Comparison of ENCODE assay signal across 8 mouse cellular contexts in the genomic region with DNA sequence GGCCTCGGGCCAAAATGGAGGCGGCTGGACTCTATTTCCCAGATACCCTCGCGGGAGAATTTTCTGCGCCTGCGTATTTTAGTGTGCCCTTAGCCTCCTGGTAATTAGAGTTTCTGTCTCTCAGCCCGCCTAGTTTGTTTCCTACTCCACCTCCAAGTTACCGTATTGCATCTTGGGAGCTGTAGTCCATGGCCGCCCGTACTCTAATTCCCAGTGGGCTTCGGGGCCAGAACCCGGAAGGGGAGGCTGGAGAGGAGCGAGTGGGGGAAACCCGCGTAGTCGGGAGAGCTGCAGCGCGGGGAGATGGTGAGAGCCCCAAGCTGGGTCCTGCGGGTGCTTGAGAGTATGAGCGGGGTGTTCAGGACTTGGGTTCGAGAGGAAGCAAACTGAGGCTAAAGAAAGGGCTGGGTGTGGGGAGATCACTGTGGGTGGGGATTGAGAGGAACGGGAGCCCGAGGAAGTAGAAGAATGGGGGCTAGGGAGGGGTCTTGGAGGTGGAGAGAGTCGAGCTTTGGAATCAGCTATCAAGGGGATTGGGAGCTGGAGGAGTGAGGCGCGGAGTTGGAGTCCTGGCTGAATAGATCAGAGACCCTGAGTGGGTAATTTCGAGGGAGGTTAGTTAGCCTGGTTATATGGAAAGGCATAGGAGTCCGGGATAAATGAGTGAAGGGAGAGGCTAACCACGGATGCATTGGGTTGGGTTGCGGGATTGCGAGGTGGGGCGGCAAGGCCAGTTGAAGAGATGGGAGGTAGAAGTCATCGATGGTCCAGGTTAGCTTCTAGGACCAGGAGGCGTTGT. TPM values are rescaled to one million over a fixed set of nuclear protein-coding genes. Genes with fewer than 3 reads are reported as not detected.
DNase-seq lines count a peak whose midpoint lies in the region; ATAC-seq and TF ChIP-seq lines count a peak whose summit lies in the region.

A gene (plus strand): TSS at position 229 of the 799 bp plus-strand sequence.

- peaks cover 2 to 9% of the 10 kb centered on the region in 2 experiments; a peak in 3 of 4 replicates for H3K4me1 ChIP-seq in MEL (ENCODE audit: control insufficient read depth in 1 of 2, insufficient read depth in 2 of 2, low read length in 2 of 2)
- peaks cover 4% of the 10 kb centered on the region; the same call in 1 of the 2 replicates for H3K4me1 ChIP-seq in cerebellum, adult 2 months (ENCODE audit: control insufficient read depth, insufficient read depth, low read length)
- peaks cover 8% of the 10 kb centered on the region; the same call in 1 of the 2 replicates for H3K4me1 ChIP-seq in forebrain, postnatal 0 days (ENCODE audit: insufficient read depth)
- peaks cover 23% of the 10 kb centered on the region for H3K4me1 ChIP-seq in lung, embryonic 15.5 days

- peak; percentile 98 for DNase-seq in MEL (ENCODE audit: low read depth, low spot score)
- DNase-seq in cerebellum, adult 2 months: peak; percentile 91 to 96
- peak; percentile 98 for DNase-seq in forebrain, postnatal 0 days
- DNase-seq in heart, postnatal 4 days: peak; percentile 92
- DNase-seq in layer of hippocampus, adult 8-10 months (ENCODE audit: low spot score in 2 of 2): peak; percentile 94 to 96
- peak; percentile 93 for DNase-seq in ovary, adult 18-20 months (ENCODE audit: low spot score)
- peak; percentile 97 for DNase-seq in thymus, postnatal 0 days (ENCODE audit: low spot score)

- peaks cover 0 to 11% of the 10 kb centered on the region in 2 experiments; a peak in 2 of 4 replicates for H3K36me3 ChIP-seq in MEL (ENCODE audit: control insufficient read depth in 1 of 2, insufficient read depth in 2 of 2, low read length in 2 of 2)
- H3K36me3 ChIP-seq in forebrain, postnatal 0 days (ENCODE audit: insufficient read depth): no peaks in the 10 kb centered on the region
- no peaks in the 10 kb centered on the region for H3K36me3 ChIP-seq in lung, embryonic 15.5 days

- H3K4me3 ChIP-seq in MEL (ENCODE audit: control insufficient read depth in 1 of 2, insufficient read depth in 1 of 2, low read depth in 2 of 2, low read length in 2 of 2): peak within 1 kb of the TSS; percentile 62 to 88
- H3K4me3 ChIP-seq in cerebellum, adult 2 months (replicated peaks; ENCODE audit: insufficient read depth, low read depth, low read length): peak within 1 kb of the TSS; percentile 92
- peak within 1 kb of the TSS; percentile 75 for H3K4me3 ChIP-seq in forebrain, postnatal 0 days (ENCODE audit: low read depth, low read length)
- peak within 1 kb of the TSS; percentile 72 for H3K4me3 ChIP-seq in lung, embryonic 15.5 days

- H3K9ac ChIP-seq in MEL (ENCODE audit: control insufficient read depth, low read depth, low read length, poor library complexity, severe bottlenecking): peak within 1 kb of the TSS; percentile 87
- peak within 1 kb of the TSS; percentile 75 for H3K9ac ChIP-seq in forebrain, postnatal 0 days
- H3K9ac ChIP-seq in lung, embryonic 15.5 days: peak within 1 kb of the TSS; percentile 73

- TF ChIP-seq EP300 in MEL (IDR thresholded peaks at IDR 0.05; ENCODE audit: low read depth in 1 of 2, low read length in 2 of 2): no peak

- peak within 1 kb of the TSS; percentile 73 for H3K4me2 ChIP-seq in forebrain, postnatal 0 days (ENCODE audit: low read depth)
- peak within 1 kb of the TSS; percentile 86 for H3K4me2 ChIP-seq in lung, embryonic 15.5 days

- WGBS in cerebellum, adult 2 months: 2% methylated on average over 34 of the region's 34 CpGs
- WGBS in forebrain, postnatal 0 days: 4% methylated on average over 34 of the region's 34 CpGs
- 1% methylated on average over 34 of the region's 34 CpGs for WGBS in lung, embryonic 15.5 days

- no peak for TF ChIP-seq CTCF in MEL (IDR thresholded peaks at IDR 0.05 in 2 of 3, conservative IDR thresholded peaks at IDR 0.05 in 1 of 3; ENCODE audit: control insufficient read depth in 1 of 3, insufficient read depth in 1 of 3, low read depth in 2 of 3, low read length in 3 of 3, poor library complexity in 1 of 3, severe bottlenecking in 1 of 3)
- no peak for TF ChIP-seq CTCF in cerebellum, adult 2 months (IDR thresholded peaks at IDR 0.05; ENCODE audit: borderline replicate concordance, insufficient read depth, low read depth, low read length)
- TF ChIP-seq CTCF in forebrain, postnatal 0 days (IDR thresholded peaks at IDR 0.05; ENCODE audit: low read depth): no peak

- peak; percentile 74 to 97 for TF ChIP-seq POLR2A in MEL (IDR thresholded peaks at IDR 0.05; ENCODE audit: control insufficient read depth in 1 of 2, insufficient read depth in 1 of 2, low read depth in 1 of 2, low read length in 2 of 2, poor library complexity in 1 of 2)
- peak; percentile 92; the same call in 1 of the 2 replicates for TF ChIP-seq POLR2A in cerebellum, adult 2 months (IDR thresholded peaks at IDR 0.05; ENCODE audit: borderline replicate concordance, insufficient read depth, low read length)

- peaks cover 16% of the 10 kb centered on the region for H3K79me2 ChIP-seq in MEL (ENCODE audit: control insufficient read depth, insufficient read depth, low read length, poor library complexity)

- no peaks in the 10 kb centered on the region for H3K27me3 ChIP-seq in MEL (ENCODE audit: control insufficient read depth in 1 of 2, insufficient read depth in 2 of 2, low read length in 2 of 2)
- H3K27me3 ChIP-seq in cerebellum, adult 2 months (ENCODE audit: control insufficient read depth, insufficient read depth, low read length): no peaks in the 10 kb centered on the region
- no peaks in the 10 kb centered on the region for H3K27me3 ChIP-seq in forebrain, postnatal 0 days (ENCODE audit: insufficient read depth, low read length)
- H3K27me3 ChIP-seq in lung, embryonic 15.5 days: no peaks in the 10 kb centered on the region; the same call in 1 of the 2 replicates

- H3K9me3 ChIP-seq in MEL (replicated peaks; ENCODE audit: insufficient read depth, low read length): no peaks in the 10 kb centered on the region
- H3K9me3 ChIP-seq in forebrain, postnatal 0 days (ENCODE audit: low read length): no peaks in the 10 kb centered on the region
- H3K9me3 ChIP-seq in lung, embryonic 15.5 days: no peaks in the 10 kb centered on the region; the same call in 1 of the 2 replicates

- peak within 1 kb of the TSS; percentile 26 for H3K27ac ChIP-seq in MEL (ENCODE audit: control insufficient read depth, low read depth, low read length)
- no peak within 1 kb of the TSS for H3K27ac ChIP-seq in cerebellum, adult 2 months (ENCODE audit: insufficient read depth, low read length)
- peak within 1 kb of the TSS; percentile 78 for H3K27ac ChIP-seq in forebrain, postnatal 0 days (ENCODE audit: low read depth, low read length)
- H3K27ac ChIP-seq in lung, embryonic 15.5 days: no peak within 1 kb of the TSS

- TF ChIP-seq RAD21 in MEL (IDR thresholded peaks at IDR 0.05; ENCODE audit: low read depth, low read length): no peak

- peak; percentile 97 for ATAC-seq in forebrain, postnatal 0 days
- ATAC-seq in lung, embryonic 15.5 days (ENCODE audit: borderline replicate concordance, extremely low read depth, low FRiP score, low TSS enrichment): peak; percentile 96

TF ChIP-seq in MEL, 35 proteins besides CTCF, POLR2A, EP300 and RAD21 (continues in another document):
- TF ChIP-seq MAX (IDR thresholded peaks at IDR 0.05; ENCODE audit: low read length) (no peak), KAT2A (conservative IDR thresholded peaks at IDR 0.05; ENCODE audit: low read depth, low read length) (peak; percentile 98), CHD1 (IDR thresholded peaks at IDR 0.05; ENCODE audit: low read depth, low read length) (no peak), TBP (IDR thresholded peaks at IDR 0.05; ENCODE audit: low read depth, low read length) (0 out of 2 replicates have a peak, but pooled peaks have one; percentile 23), UBTF (IDR thresholded peaks at IDR 0.05; ENCODE audit: borderline replicate concordance, insufficient read depth, low read depth, low read length) (no peak), USF2 (IDR thresholded peaks at IDR 0.05; ENCODE audit: borderline replicate concordance in 1 of 2, insufficient read depth in 1 of 2, low read depth in 1 of 2, low read length in 2 of 2) (no peak), ZMIZ1 (IDR thresholded peaks at IDR 0.05; ENCODE audit: low read depth, low read length) (peak; percentile 87), RCOR1 (IDR thresholded peaks at IDR 0.05; ENCODE audit: low read depth, low read length) (no peak), MAFK (IDR thresholded peaks at IDR 0.05; ENCODE audit: borderline replicate concordance, low read depth, low read length) (no peak), JUND (IDR thresholded peaks at IDR 0.05; ENCODE audit: low read depth, low read length) (no peak), USF1 (IDR thresholded peaks at IDR 0.05; ENCODE audit: low read depth, low read length) (no peak), CHD2 (IDR thresholded peaks at IDR 0.05; ENCODE audit: low read length) (no peak), BHLHE40 (IDR thresholded peaks at IDR 0.05; ENCODE audit: borderline replicate concordance, low read depth, low read length) (no peak), HCFC1 (IDR thresholded peaks at IDR 0.05; ENCODE audit: low read depth, low read length) (peak; percentile 98), MYB (IDR thresholded peaks at IDR 0.05; ENCODE audit: low read depth, low read length) (no peak), GATA1 (IDR thresholded peaks at IDR 0.05; ENCODE audit: low read depth, low read length) (no peak), NELFE (IDR thresholded peaks at IDR 0.05; ENCODE audit: low read depth, low read length) (peak; percentile 90), POLR2AphosphoS2 (IDR thresholded peaks at IDR 0.05; ENCODE audit: low read length) (peak; percentile 96), ELF1 (IDR thresholded peaks at IDR 0.05; ENCODE audit: low read depth, low read length) (peak; percentile 100), ETS1 (IDR thresholded peaks at IDR 0.05; ENCODE audit: low read depth, low read length) (no peak), MAZ (IDR thresholded peaks at IDR 0.05; ENCODE audit: low read depth, low read length) (peak; percentile 82; the same call in 1 of the 2 replicates), SIN3A (IDR thresholded peaks at IDR 0.05; ENCODE audit: low read length) (peak; percentile 99)

RNA-seq across cellular contexts. Expression of the gene that starts here (rescaled TPM):
- total RNA-seq in MEL (2012; rRNA removed): 11.5 and 13.7 TPM in 2 replicates
- 10 to 100 TPM in 1 of 2 experiments, not detected in 1; 10.1 TPM for polyA plus RNA-seq in MEL (2012; ENCODE audit: insufficient read depth in 1 of 2, insufficient read length in 2 of 2, low read depth in 1 of 2, low replicate concordance in 2 of 2, missing spikeins in 1 of 2)
- 7.6 and 7.9 TPM in 2 replicates for polyA plus RNA-seq in cerebellum, adult 2 months (2012; rRNA removed)
- total RNA-seq in forebrain, postnatal 0 days (2014; rRNA removed): 19.8 and 22.8 TPM in 2 replicates
- polyA plus RNA-seq in forebrain, postnatal 0 days (2015; fragmentation: Nextera tagmentation; extraction: Ambion mirVana): 8.4 and 11.9 TPM in 2 replicates
- 1 to 10 TPM; 5.5 to 7.2 TPM for total RNA-seq in heart, postnatal 4 days (2021)
- total RNA-seq in layer of hippocampus, adult 8-10 months (2022): 10 to 100 TPM; 13.3 to 15.1 (median 14.4) TPM
- 13.6 and 13.8 TPM in 2 replicates for polyA plus RNA-seq in lung, embryonic 15.5 days (2015; fragmentation: Nextera tagmentation; extraction: Ambion mirVana)
- polyA plus RNA-seq in thymus, postnatal 0 days (2015; fragmentation: Nextera tagmentation; extraction: Ambion mirVana): 16.4 and 16.6 TPM in 2 replicates

Comparison
In these comparisons a context has a peak if more than half of its experiments do, and no peak if none do; other contexts are left out.
1. H3K27ac ChIP-seq: peak in MEL (single experiment) and forebrain, postnatal 0 days (single experiment); none in cerebellum, adult 2 months (single experiment) and lung, embryonic 15.5 days (single experiment).
2. Peak in every context shown above with its lines, with median percentiles within 50 percentile points of each other: DNase-seq, H3K4me3 ChIP-seq and H3K9ac ChIP-seq.